Mouse (Mus musculus): ENCODE measurements around the gene Cdhr2. TPM values are rescaled to one million over a fixed set of nuclear protein-coding genes. Genes with fewer than 3 reads are reported as not detected.
A peak's percentile ranks its signal among the peaks of the same experiment; 100 is the strongest.

Gene Cdhr2
- total and polyA plus RNA-seq, 2 experiments from 2014 or later = 0.37 to 0.41 TPM

GRCm38 (mm10) chr13:54758756-54759470 is 57.7 kb downstream of the Cdhr2 start:
- Histone ChIP-seq H3K9me3 (ENCODE audit: low read length) (no peaks in the 10 kb centered on the region), H3K4me1 (ENCODE audit: insufficient read depth, low read length) (peaks cover 32% of the 10 kb centered on the region), H3K36me3 (ENCODE audit: insufficient read depth, low read length) (no peaks in the 10 kb centered on the region), H3K9ac (replicated peaks; ENCODE audit: low read length) (peak overlapping the region; percentile 17), H3K4me2 (ENCODE audit: low read depth, low read length) (peak overlapping the region; percentile 56), H3K27me3 (ENCODE audit: insufficient read depth, low read length) (no peaks in the 10 kb centered on the region), H3K27ac (peak overlapping the region; percentile 92), H3K4me3 (ENCODE audit: low read length) (peak overlapping the region; percentile 38)
- no peak for TF ChIP-seq CTCF (IDR thresholded peaks at IDR 0.05; ENCODE audit: low read depth)
- ATAC-seq (no peak; the same call in 1 of the 2 replicates), DNase-seq (ENCODE audit: low spot score) (no peak)
- WGBS = under 1% methylated on average over 29 of the region's 29 CpGs

GRCm38 (mm10) chr13:54759496-54759895 is 58.2 kb downstream of the Cdhr2 start:
- no peak overlapping the region for H3K4me3 ChIP-seq (ENCODE audit: low read length)
- H3K27ac ChIP-seq = peak overlapping the region; percentile 92
- TF ChIP-seq CTCF (IDR thresholded peaks at IDR 0.05; ENCODE audit: low read depth) = no peak
- 9% methylated on average over 7 of the region's 7 CpGs for WGBS
- peak overlapping the region; percentile 17 for H3K9ac ChIP-seq (replicated peaks; ENCODE audit: low read length)
- peak overlapping the region; percentile 56 for H3K4me2 ChIP-seq (ENCODE audit: low read depth, low read length)
- no peak for DNase-seq (ENCODE audit: low spot score)
- H3K9me3 ChIP-seq (ENCODE audit: low read length) = no peaks in the 10 kb centered on the region
- no peaks in the 10 kb centered on the region for H3K36me3 ChIP-seq (ENCODE audit: insufficient read depth, low read length)
- H3K27me3 ChIP-seq (ENCODE audit: insufficient read depth, low read length) = no peaks in the 10 kb centered on the region
- H3K4me1 ChIP-seq (ENCODE audit: insufficient read depth, low read length) = peaks cover 34% of the 10 kb centered on the region
- no peak for ATAC-seq

- Histone ChIP-seq H3K9ac (replicated peaks; ENCODE audit: low read length) (no peak overlapping the region), H3K4me1 (ENCODE audit: insufficient read depth, low read length) (peaks cover 28% of the 10 kb centered on the region), H3K9me3 (ENCODE audit: low read length) (no peaks in the 10 kb centered on the region), H3K4me2 (ENCODE audit: low read depth, low read length) (no peak overlapping the region), H3K4me3 (ENCODE audit: low read length) (no peak overlapping the region), H3K27me3 (ENCODE audit: insufficient read depth, low read length) (no peaks in the 10 kb centered on the region), H3K27ac (peak overlapping the region; percentile 92), H3K36me3 (ENCODE audit: insufficient read depth, low read length) (no peaks in the 10 kb centered on the region)
- WGBS = 47% methylated on average over 8 of the region's 8 CpGs
- TF ChIP-seq CTCF (IDR thresholded peaks at IDR 0.05; ENCODE audit: low read depth) = no peak
- DNase-seq (ENCODE audit: low spot score) (peak; percentile 63), ATAC-seq (no peak)
Measured at GRCm38 (mm10) chr13:54760164-54760795, 59.0 kb downstream of the Cdhr2 start.

- DNase-seq (ENCODE audit: low spot score) (no peak), ATAC-seq (no peak)
- Histone ChIP-seq H3K9ac (replicated peaks; ENCODE audit: low read length) (no peak overlapping the region), H3K4me2 (ENCODE audit: low read depth, low read length) (no peak overlapping the region), H3K27me3 (ENCODE audit: insufficient read depth, low read length) (no peaks in the 10 kb centered on the region), H3K36me3 (ENCODE audit: insufficient read depth, low read length) (no peaks in the 10 kb centered on the region), H3K9me3 (ENCODE audit: low read length) (no peaks in the 10 kb centered on the region), H3K27ac (peak overlapping the region; percentile 92; the same call in 1 of the 2 replicates), H3K4me1 (ENCODE audit: insufficient read depth, low read length) (peaks cover 25% of the 10 kb centered on the region), H3K4me3 (ENCODE audit: low read length) (no peak overlapping the region)
- TF ChIP-seq CTCF (IDR thresholded peaks at IDR 0.05; ENCODE audit: low read depth) = no peak
- WGBS = 59% methylated on average over 7 of the region's 7 CpGs
Measured at GRCm38 (mm10) chr13:54760906-54761305, 59.6 kb downstream of the Cdhr2 start.

GRCm38 (mm10) chr13:54765281-54766191 is 64.3 kb downstream of the Cdhr2 start:
- Histone ChIP-seq H3K27ac (peak overlapping the region; percentile 82), H3K4me1 (ENCODE audit: insufficient read depth, low read length) (peaks cover 4% of the 10 kb centered on the region; the same call in 1 of the 2 replicates), H3K9me3 (ENCODE audit: low read length) (no peaks in the 10 kb centered on the region), H3K27me3 (ENCODE audit: insufficient read depth, low read length) (no peaks in the 10 kb centered on the region), H3K36me3 (ENCODE audit: insufficient read depth, low read length) (no peaks in the 10 kb centered on the region), H3K4me3 (ENCODE audit: low read length) (peak overlapping the region; percentile 62), H3K9ac (replicated peaks; ENCODE audit: low read length) (peak overlapping the region; percentile 70), H3K4me2 (ENCODE audit: low read depth, low read length) (peak overlapping the region; percentile 67)
- TF ChIP-seq CTCF (IDR thresholded peaks at IDR 0.05; ENCODE audit: low read depth) = no peak
- ATAC-seq = peak; percentile 68
- WGBS = 5% methylated on average over 44 of the region's 44 CpGs
- DNase-seq (ENCODE audit: low spot score) = peak; percentile 57

- Histone ChIP-seq H3K27ac (peak within 1 kb of the TSS; percentile 82), H3K4me3 (ENCODE audit: low read length) (peak within 1 kb of the TSS; percentile 62), H3K9ac (replicated peaks; ENCODE audit: low read length) (peak within 1 kb of the TSS; percentile 70), H3K4me1 (ENCODE audit: insufficient read depth, low read length) (0 out of 2 replicates have a peak, but pooled peaks cover 3% of the 10 kb centered on the region), H3K4me2 (ENCODE audit: low read depth, low read length) (peak within 1 kb of the TSS; percentile 67), H3K36me3 (ENCODE audit: insufficient read depth, low read length) (no peaks in the 10 kb centered on the region), H3K9me3 (ENCODE audit: low read length) (no peaks in the 10 kb centered on the region), H3K27me3 (ENCODE audit: insufficient read depth, low read length) (no peaks in the 10 kb centered on the region)
- WGBS = 2% methylated on average over 35 of the region's 35 CpGs
- ATAC-seq = peak; percentile 86
- TF ChIP-seq CTCF (IDR thresholded peaks at IDR 0.05; ENCODE audit: low read depth) = peak; percentile 79
- DNase-seq (ENCODE audit: low spot score) = peak; percentile 84
Measured at GRCm38 (mm10) chr13:54766192-54766768, 65.0 kb downstream of the Cdhr2 start, which contains the start of gene Sncb. Gene Sncb, minus strand, starts transcription at chr13:54766595.

Data from hindbrain, postnatal 0 days (tissue).